Mouse (Mus musculus) frontal cortex, postnatal 25 days (tissue): ENCODE measurements around the gene Capn9.

ENCODE experiments used
- DNase-seq, 2 experiments: peaks; one replicate each; pipeline ENCODE4 v3.0.0; 2022; ENCODE audit warnings: low spot score in 2 of 2

Capn9 gene

GRCm38 (mm10) chr8:124635247-124635502 is 59.3 kb downstream of the Capn9 start:
- DNase-seq = no peak

- no peak for DNase-seq
These were observed 65.7 kb downstream of the Capn9 start for GRCm38 (mm10) chr8:124641599-124641998.

GRCm38 (mm10) chr8:124643540-124644339 is 67.8 kb downstream of the Capn9 start:
- no peak for DNase-seq

- no peak for DNase-seq
These were observed 72.4 kb downstream of the Capn9 start for GRCm38 (mm10) chr8:124648311-124648710.

GRCm38 (mm10) chr8:124651776-124652175 is 75.9 kb downstream of the Capn9 start:
- DNase-seq = no peak

GRCm38 (mm10) chr8:124652546-124652945 is 76.6 kb downstream of the Capn9 start:
- DNase-seq = no peak

- no peak for DNase-seq
These were observed 77.9 kb downstream of the Capn9 start for GRCm38 (mm10) chr8:124653568-124654475.

GRCm38 (mm10) chr8:124657961-124658360 is 82.0 kb downstream of the Capn9 start:
- DNase-seq = no peak

GRCm38 (mm10) chr8:124658415-124658814 is 82.5 kb downstream of the Capn9 start:
- DNase-seq = no peak

- DNase-seq = no peak
These were observed 85.9 kb downstream of the Capn9 start for GRCm38 (mm10) chr8:124661781-124662180.

GRCm38 (mm10) chr8:124662446-124663111 is 86.7 kb downstream of the Capn9 start:
- no peak for DNase-seq

GRCm38 (mm10) chr8:124663112-124663873 is 87.4 kb downstream of the Capn9 start, which contains the start of gene 2310022B05Rik:
Gene 2310022B05Rik, minus strand, starts transcription at chr8:124663369.
- DNase-seq = peak; percentile 51 to 64

- DNase-seq = no peak
These were observed 87.9 kb downstream of the Capn9 start for GRCm38 (mm10) chr8:124663874-124664230.

- DNase-seq = no peak
These were observed 88.5 kb downstream of the Capn9 start for GRCm38 (mm10) chr8:124664414-124664813.
